Mouse (Mus musculus) ES-Bruce4 (cell line): ENCODE results near the gene Iqcf3.

Source experiments
- CTCF ChIP-seq: IDR thresholded peaks from one replicate; pipeline ENCODE4 v1.8.1; 2011; ENCODE audit warnings: low read depth, low read length
- POLR2A ChIP-seq: IDR thresholded peaks from one replicate; pipeline ENCODE4 v1.8.1; 2011; ENCODE audit warnings: low read length; ENCODE audit not compliant: insufficient read depth

GRCm38 (mm10) chr9:106481676-106482075 lies 79.8 kb downstream of the Iqcf3 start:
- TF ChIP-seq CTCF (no peak), POLR2A (no peak)
